Mouse (Mus musculus) limb, embryonic 12.5 days (tissue): ENCODE data around the gene Alpk3. TPM values are rescaled to one million over a fixed set of nuclear protein-coding genes. Genes with fewer than 3 reads are reported as not detected.
A peak's percentile ranks its signal among the peaks of the same experiment; 100 is the strongest.

Experiments
- ATAC-seq: fragments of 200-750 bp; cut with Nextera tagmentation; 2 replicates; pipeline ENCODE4 v1.8.0; 2017; ENCODE audit warnings: low read depth, moderate TSS enrichment; ENCODE audit not compliant: insufficient number of reproducible peaks, insufficient read depth, low FRiP score, low TSS enrichment
- H3K27ac ChIP-seq: fragments of 300-500 bp; sonication (generic); 2 replicates; pipeline ENCODE4 v1.5.1; 2016; ENCODE audit warnings: mild to moderate bottlenecking, moderate library complexity
- H3K27me3 ChIP-seq: fragments of 300-500 bp; sonication (generic); 2 replicates; pipeline ENCODE4 v1.6.1; 2016; ENCODE audit warnings: mild to moderate bottlenecking, moderate library complexity
- H3K36me3 ChIP-seq: fragments of 300-500 bp; sonication (generic); 2 replicates; pipeline ENCODE4 v1.6.1; 2016; ENCODE audit warnings: mild to moderate bottlenecking, moderate library complexity
- H3K4me1 ChIP-seq: fragments of 300-500 bp; sonication (generic); replicated peaks from 2 replicates; pipeline ENCODE4 v1.6.1; 2016
- H3K4me2 ChIP-seq: fragments of 300-500 bp; sonication (generic); 2 replicates; pipeline ENCODE4 v1.6.1; 2016; ENCODE audit warnings: mild to moderate bottlenecking, moderate library complexity
- H3K4me3 ChIP-seq: fragments of 300-500 bp; sonication (generic); replicated peaks from 2 replicates; pipeline ENCODE4 v1.5.1; 2016; ENCODE audit warnings: mild to moderate bottlenecking
- H3K9ac ChIP-seq: fragments of 300-500 bp; sonication (generic); replicated peaks from 2 replicates; pipeline ENCODE4 v1.6.1; 2016; ENCODE audit warnings: mild to moderate bottlenecking, moderate library complexity
- H3K9me3 ChIP-seq: fragments of 300-500 bp; sonication (generic); 2 replicates; pipeline ENCODE4 v1.6.1; 2016; ENCODE audit warnings: mild to moderate bottlenecking, moderate library complexity
- WGBS: fragments of 180-500 bp; shearing (Covaris S2); methylation state at CpG from one replicate; pipeline ENCODE4 v1.1.7; 2016; 5-methylcytosine and 5-hydroxymethylcytosine counted together
- polyA plus RNA-seq: library from polyadenylated mRNA; unstranded; fragments of >200 nt; fragmentation: Nextera tagmentation; extraction: Ambion mirVana; gene quantifications from 2 replicates; pipeline ENCODE4 v1.2.1, GENCODE M21; 2016

The Alpk3 gene
- polyA plus RNA-seq, 1 experiment from 2014 or later = 1.3 TPM

- WGBS = 65% methylated on average over 9 of the region's 9 CpGs
- Histone ChIP-seq H3K9ac (no peak overlapping the region), H3K9me3 (no peaks in the 10 kb centered on the region), H3K4me2 (no peak overlapping the region), H3K4me3 (no peak overlapping the region), H3K36me3 (no peaks in the 10 kb centered on the region), H3K27ac (no peak overlapping the region), H3K4me1 (no peaks in the 10 kb centered on the region; the same call in 1 of the 2 replicates), H3K27me3 (no peaks in the 10 kb centered on the region)
- no peak for ATAC-seq
Measured at GRCm38 (mm10) chr7:81109717-81110651, 52.6 kb downstream of the Alpk3 start.

- WGBS = 90% methylated on average over 4 of the region's 4 CpGs
- H3K9ac ChIP-seq = no peak overlapping the region
- H3K4me1 ChIP-seq = no peaks in the 10 kb centered on the region; the same call in 1 of the 2 replicates
- H3K27me3 ChIP-seq = no peaks in the 10 kb centered on the region
- H3K36me3 ChIP-seq = no peaks in the 10 kb centered on the region
- no peak overlapping the region for H3K27ac ChIP-seq
- H3K9me3 ChIP-seq = no peaks in the 10 kb centered on the region
- ATAC-seq = no peak
- H3K4me3 ChIP-seq = no peak overlapping the region
- no peak overlapping the region for H3K4me2 ChIP-seq
Measured at GRCm38 (mm10) chr7:81110791-81111190, 53.4 kb downstream of the Alpk3 start.

GRCm38 (mm10) chr7:81111729-81112128 is 54.3 kb downstream of the Alpk3 start:
- Histone ChIP-seq H3K27ac (no peak overlapping the region), H3K4me3 (no peak overlapping the region), H3K27me3 (no peaks in the 10 kb centered on the region; the same call in 1 of the 2 replicates), H3K4me1 (no peaks in the 10 kb centered on the region; the same call in 1 of the 2 replicates), H3K36me3 (no peaks in the 10 kb centered on the region), H3K9ac (no peak overlapping the region), H3K4me2 (no peak overlapping the region), H3K9me3 (no peaks in the 10 kb centered on the region)
- 94% methylated on average over 2 of the region's 2 CpGs for WGBS
- no peak for ATAC-seq

- Histone ChIP-seq H3K27ac (no peak overlapping the region), H3K4me2 (no peak overlapping the region), H3K4me1 (no peaks in the 10 kb centered on the region; the same call in 1 of the 2 replicates), H3K4me3 (no peak overlapping the region), H3K9me3 (no peaks in the 10 kb centered on the region), H3K27me3 (no peaks in the 10 kb centered on the region; the same call in 1 of the 2 replicates), H3K36me3 (no peaks in the 10 kb centered on the region), H3K9ac (0 out of 2 replicates have a peak overlapping the region, but pooled peaks have one; percentile 42)
- no peak for ATAC-seq
- 52% methylated on average over 6 of the region's 6 CpGs for WGBS
Measured at GRCm38 (mm10) chr7:81112686-81113360, 55.4 kb downstream of the Alpk3 start.

- H3K27ac ChIP-seq = no peak within 1 kb of the TSS
- WGBS = 76% methylated on average over 6 of the region's 6 CpGs
- ATAC-seq = no peak
Measured at GRCm38 (mm10) chr7:81114555-81114954, 57.2 kb downstream of the Alpk3 start, which contains the start of gene Slc28a1. TSS of gene Slc28a1 (plus strand) at chr7:81114799.

GRCm38 (mm10) chr7:81121099-81121498 is 63.7 kb downstream of the Alpk3 start:
- Histone ChIP-seq H3K9ac (no peak overlapping the region), H3K4me3 (no peak overlapping the region), H3K36me3 (no peaks in the 10 kb centered on the region), H3K4me1 (peaks cover 22% of the 10 kb centered on the region), H3K27ac (peak overlapping the region; percentile 23; the same call in 1 of the 2 replicates), H3K4me2 (no peak overlapping the region), H3K9me3 (no peaks in the 10 kb centered on the region; the same call in 1 of the 2 replicates), H3K27me3 (no peaks in the 10 kb centered on the region; the same call in 1 of the 2 replicates)
- 31% methylated on average over 3 of the region's 3 CpGs for WGBS
- peak; percentile 60; the same call in 1 of the 2 replicates for ATAC-seq

More at GRCm38 (mm10) chr7:81114555-81114954, 57.2 kb downstream of the Alpk3 start, which contains the start of gene Slc28a1:
- Histone ChIP-seq H3K36me3 (no peaks in the 10 kb centered on the region), H3K4me2 (no peak within 1 kb of the TSS), H3K4me1 (no peaks in the 10 kb centered on the region; the same call in 1 of the 2 replicates), H3K4me3 (no peak within 1 kb of the TSS), H3K27me3 (no peaks in the 10 kb centered on the region; the same call in 1 of the 2 replicates), H3K9me3 (no peaks in the 10 kb centered on the region), H3K9ac (no peak within 1 kb of the TSS)

GRCm38 (mm10) chr7:81122808-81123207 is 65.4 kb downstream of the Alpk3 start:
- no peaks in the 10 kb centered on the region for H3K27me3 ChIP-seq
- no peak overlapping the region for H3K4me2 ChIP-seq
- no peaks in the 10 kb centered on the region for H3K36me3 ChIP-seq
- H3K4me3 ChIP-seq = no peak overlapping the region
- peaks cover 7% of the 10 kb centered on the region; the same call in 1 of the 2 replicates for H3K9me3 ChIP-seq
- no peak overlapping the region for H3K9ac ChIP-seq
- 77% methylated on average over 2 of the region's 2 CpGs for WGBS
- peaks cover 22% of the 10 kb centered on the region for H3K4me1 ChIP-seq
- no peak for ATAC-seq
- H3K27ac ChIP-seq = no peak overlapping the region

- WGBS = 81% methylated on average over 5 of the region's 5 CpGs
- H3K9ac ChIP-seq = no peak overlapping the region
- H3K4me3 ChIP-seq = no peak overlapping the region
Measured at GRCm38 (mm10) chr7:81123553-81123952, 66.2 kb downstream of the Alpk3 start.

GRCm38 (mm10) chr7:81124773-81125172 is 67.4 kb downstream of the Alpk3 start:
- H3K4me2 ChIP-seq = no peak overlapping the region
- peaks cover 25% of the 10 kb centered on the region for H3K4me1 ChIP-seq
- 85% methylated on average over 8 of the region's 8 CpGs for WGBS
- H3K4me3 ChIP-seq = no peak overlapping the region
- H3K27ac ChIP-seq = no peak overlapping the region
- H3K27me3 ChIP-seq = no peaks in the 10 kb centered on the region
- H3K9me3 ChIP-seq = peaks cover 12% of the 10 kb centered on the region
- no peak for ATAC-seq
- H3K9ac ChIP-seq = no peak overlapping the region
- no peaks in the 10 kb centered on the region for H3K36me3 ChIP-seq

More at GRCm38 (mm10) chr7:81123553-81123952, 66.2 kb downstream of the Alpk3 start:
- H3K9me3 ChIP-seq = peaks cover 12% of the 10 kb centered on the region
- H3K4me2 ChIP-seq = no peak overlapping the region
- H3K27me3 ChIP-seq = no peaks in the 10 kb centered on the region
- peaks cover 22% of the 10 kb centered on the region for H3K4me1 ChIP-seq
- ATAC-seq = no peak
- no peak overlapping the region for H3K27ac ChIP-seq
- no peaks in the 10 kb centered on the region for H3K36me3 ChIP-seq

- peaks cover 12% of the 10 kb centered on the region for H3K9me3 ChIP-seq
- no peaks in the 10 kb centered on the region for H3K27me3 ChIP-seq
- H3K27ac ChIP-seq = no peak overlapping the region
- no peak overlapping the region for H3K9ac ChIP-seq
- 68% methylated on average over 10 of the region's 10 CpGs for WGBS
- no peak for ATAC-seq
- H3K4me1 ChIP-seq = peaks cover 24% of the 10 kb centered on the region
- no peak overlapping the region for H3K4me3 ChIP-seq
- no peaks in the 10 kb centered on the region for H3K36me3 ChIP-seq
- no peak overlapping the region for H3K4me2 ChIP-seq
Measured at GRCm38 (mm10) chr7:81125215-81126175, 68.1 kb downstream of the Alpk3 start.
